16 mouse cellular contexts compared by ENCODE assay signal in the genomic region with DNA sequence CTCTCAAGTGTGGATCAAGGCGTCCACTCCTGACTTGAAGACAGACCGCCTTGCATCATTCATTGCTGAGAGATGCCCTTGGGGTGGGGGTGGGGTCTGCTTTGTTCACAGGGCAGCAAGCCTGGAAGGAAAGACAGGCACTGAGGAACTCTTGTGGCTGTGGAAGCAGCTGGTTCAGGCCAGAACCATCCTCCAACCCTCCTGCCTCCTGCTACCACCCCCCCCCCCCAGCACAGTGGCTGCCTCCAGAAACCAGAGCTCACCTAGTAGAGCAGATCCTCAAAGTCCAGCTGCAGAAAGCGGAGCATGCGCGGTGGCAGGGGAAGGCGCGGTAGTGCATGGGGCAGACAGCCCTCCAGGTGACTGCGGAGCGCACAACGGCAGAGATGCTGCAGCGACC. TPM values are rescaled to one million over a fixed set of nuclear protein-coding genes. Genes with fewer than 3 reads are reported as not detected.
"Had no signal": no experiment of that assay in that cellular context is flagged by ENCODE, and none has a peak within 500 bp of the region (broad histone marks: within the 10 kb centered on the region; RNA-seq: fewer than 3 reads in every experiment).

No protein-coding gene starts in this region.

- H3K36me3 ChIP-seq: liver, embryonic 15.5 days; neural tube, embryonic 13.5 days; neural tube, embryonic 15.5 days; stomach, embryonic 15.5 days had no signal

- H3K9me3 ChIP-seq: liver, embryonic 15.5 days; neural tube, embryonic 13.5 days; neural tube, embryonic 15.5 days; stomach, embryonic 15.5 days had no signal

- H3K4me1 ChIP-seq: liver, embryonic 15.5 days; stomach, embryonic 15.5 days had no signal

- H3K4me3 ChIP-seq: liver, embryonic 15.5 days; myocyte; neural tube, embryonic 13.5 days; neural tube, embryonic 15.5 days; stomach, embryonic 15.5 days had no signal

- DNase-seq: liver, postnatal 0 days; lung, embryonic 14.5 days; lung, postnatal 10 days; lung, postnatal 4 days; midbrain, embryonic 14.5 days; right cerebral cortex, postnatal 14 days; thymus, adult 18-20 months; thymus, postnatal 14 days; thymus, postnatal 36 days had no signal

RNA-seq across cellular contexts. Expression of gene Gbx1, which starts 6.4 kb away (rescaled TPM):
- total RNA-seq: megakaryocyte, adult 5-6 weeks; megakaryocyte-erythroid progenitor cell, adult 5-6 weeks had no signal

RNA-seq across cellular contexts. Expression of gene Asb10, which starts 7.4 kb away (rescaled TPM):
- total RNA-seq: megakaryocyte, adult 5-6 weeks; megakaryocyte-erythroid progenitor cell, adult 5-6 weeks had no signal

RNA-seq across cellular contexts. Expression of gene 4931409K22Rik, which starts 23.2 kb away (rescaled TPM):
- total RNA-seq: megakaryocyte, adult 5-6 weeks; megakaryocyte-erythroid progenitor cell, adult 5-6 weeks had no signal
